Mouse (Mus musculus) myocyte (in vitro differentiated cells): ENCODE data around the gene Kcnmb1. TPM values are rescaled to one million over a fixed set of nuclear protein-coding genes. Genes with fewer than 3 reads are reported as not detected.

Experiments used
- H3K27me3 ChIP-seq: one replicate; pipeline ENCODE4 v1.6.1; 2011; ENCODE audit not compliant: control insufficient read depth, insufficient read depth, insufficient read length
- H3K36me3 ChIP-seq: one replicate; pipeline ENCODE4 v1.6.1; 2011; ENCODE audit not compliant: control insufficient read depth, insufficient read depth
- H3K4me2 ChIP-seq: one replicate; pipeline ENCODE4 v1.6.1; 2011; ENCODE audit warnings: low read depth, control low read depth
- H3K4me3 ChIP-seq: one replicate; pipeline ENCODE4 v1.5.1; 2011; ENCODE audit warnings: mild to moderate bottlenecking, control low read depth, moderate library complexity
- H3K79me2 ChIP-seq: one replicate; pipeline ENCODE4 v1.6.1; 2011; ENCODE audit not compliant: control insufficient read depth, insufficient read depth
- H3ac ChIP-seq: one replicate; pipeline ENCODE4 v1.6.1; 2011; ENCODE audit not compliant: control insufficient read depth, insufficient read length
- CEBPB ChIP-seq: IDR thresholded peaks from 2 replicates; pipeline ENCODE4 v1.6.1; 2011; ENCODE audit warnings: mild to moderate bottlenecking, moderate library complexity; ENCODE audit not compliant: poor library complexity, insufficient read depth, severe bottlenecking
- E2F4 ChIP-seq: IDR thresholded peaks from one replicate; pipeline ENCODE4 v1.6.1; 2011; ENCODE audit warnings: mild to moderate bottlenecking, control low read depth, moderate library complexity; ENCODE audit not compliant: insufficient read depth
- MAX ChIP-seq: IDR thresholded peaks from one replicate; pipeline ENCODE4 v1.6.1; 2011; ENCODE audit warnings: low read depth, mild to moderate bottlenecking, control low read depth
- MYOD1 ChIP-seq, 3 experiments: IDR thresholded peaks; one replicate each; pipeline ENCODE4 v1.6.1; 2011; ENCODE audit warnings: control low read depth in 2 of 3, low read depth in 2 of 3, mild to moderate bottlenecking in 2 of 3, moderate library complexity in 1 of 3; ENCODE audit not compliant: insufficient read length in 2 of 3, control insufficient read depth in 1 of 3
- MYOG ChIP-seq, 3 experiments: IDR thresholded peaks; one replicate each; pipeline ENCODE4 v1.6.1; 2011; ENCODE audit warnings: control low read depth in 2 of 3, low read depth in 2 of 3, mild to moderate bottlenecking in 2 of 3; ENCODE audit not compliant: insufficient read length in 2 of 3, control insufficient read depth in 1 of 3, insufficient read depth in 1 of 3
- POLR2A ChIP-seq: IDR thresholded peaks from one replicate; pipeline ENCODE4 v1.6.1; 2011; ENCODE audit warnings: low read depth, mild to moderate bottlenecking, control low read depth, moderate library complexity; ENCODE audit not compliant: insufficient read length
- POLR2AphosphoS2 ChIP-seq: IDR thresholded peaks from one replicate; pipeline ENCODE4 v1.6.1; 2011; ENCODE audit warnings: low read depth, control low read depth; ENCODE audit not compliant: insufficient read length
- REST ChIP-seq: IDR thresholded peaks from one replicate; pipeline ENCODE4 v1.6.1; 2011; ENCODE audit warnings: mild to moderate bottlenecking, control low read depth, moderate library complexity; ENCODE audit not compliant: insufficient read depth, insufficient read length
- SRF ChIP-seq: IDR thresholded peaks from one replicate; pipeline ENCODE4 v1.6.1; 2011; ENCODE audit warnings: low read depth; ENCODE audit not compliant: control insufficient read depth, insufficient read length
- TCF12 ChIP-seq: IDR thresholded peaks from one replicate; pipeline ENCODE4 v1.6.1; 2011; ENCODE audit warnings: mild to moderate bottlenecking, control low read depth; ENCODE audit not compliant: poor library complexity, insufficient read depth, severe bottlenecking
- TCF3 ChIP-seq: IDR thresholded peaks from one replicate; pipeline ENCODE4 v1.6.1; 2011; ENCODE audit warnings: low read depth, control low read depth; ENCODE audit not compliant: insufficient read length
- USF1 ChIP-seq: IDR thresholded peaks from one replicate; pipeline ENCODE4 v1.6.1; 2011; ENCODE audit warnings: low read depth, mild to moderate bottlenecking, control low read depth, moderate library complexity
- polyA plus RNA-seq: library from polyadenylated mRNA; unstranded; fragments of >200 nt; fragmentation: generic; extraction: Trizol; gene quantifications from one replicate; pipeline ENCODE4 v1.2.1, GENCODE M21; 2012; ENCODE audit warnings: missing spikeins

Gene Kcnmb1
- polyA plus RNA-seq, 1 experiment = 0.07 TPM

- Histone ChIP-seq H3K4me2 (no peak overlapping the region), H3K79me2 (no peaks in the 10 kb centered on the region), H3K27me3 (no peaks in the 10 kb centered on the region), H3K4me3 (no peak overlapping the region), H3ac (no peak overlapping the region), H3K36me3 (no peaks in the 10 kb centered on the region)
- TF ChIP-seq POLR2AphosphoS2 (no peak), MYOD1 (IDR thresholded peaks at IDR 0.05; ENCODE audit: control insufficient read depth in 1 of 3, insufficient read length in 2 of 3, low read depth in 2 of 3) (no peak), TCF3 (no peak), REST (no peak), MYOG (IDR thresholded peaks at IDR 0.05; ENCODE audit: control insufficient read depth in 1 of 3, insufficient read depth in 1 of 3, insufficient read length in 2 of 3, low read depth in 2 of 3) (no peak), POLR2A (no peak), USF1 (no peak), CEBPB (no peak), TCF12 (no peak), SRF (no peak), MAX (no peak), E2F4 (no peak)
Measured at GRCm38 (mm10) chr11:33990002-33990401, 27.2 kb downstream of the Kcnmb1 start.

GRCm38 (mm10) chr11:33992938-33993337 lies 30.1 kb downstream of the Kcnmb1 start, which contains the start of gene Kcnip1:
Gene Kcnip1 (minus strand): TSS chr11:33993152.
- no peaks in the 10 kb centered on the region for H3K27me3 ChIP-seq

DNA sequence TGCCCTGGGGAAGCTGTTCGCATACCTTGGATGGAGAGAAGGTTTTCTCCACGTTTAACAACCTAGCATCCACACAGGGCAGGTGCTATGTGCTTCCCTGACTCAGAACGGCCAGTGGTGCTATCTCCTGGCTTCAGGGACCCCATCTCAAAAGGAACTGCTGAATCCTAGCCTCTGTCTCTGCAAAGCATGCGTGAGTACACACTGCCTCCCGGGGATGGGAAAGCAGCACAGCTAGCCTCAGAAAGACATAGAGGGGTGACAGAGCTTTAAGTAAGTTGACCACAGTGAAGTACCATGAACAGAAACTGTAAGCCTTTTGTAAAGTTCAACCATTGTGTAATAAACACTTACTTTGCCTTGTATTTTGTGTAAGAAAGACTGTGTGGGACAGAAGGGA lies 30.7 kb downstream of the Kcnmb1 start:
- no peaks in the 10 kb centered on the region for H3K79me2 ChIP-seq
- no peak overlapping the region for H3ac ChIP-seq
- H3K4me2 ChIP-seq = no peak overlapping the region
- no peaks in the 10 kb centered on the region for H3K27me3 ChIP-seq
- TF ChIP-seq MAX (no peak), SRF (no peak), E2F4 (no peak), POLR2A (no peak), TCF3 (no peak), MYOD1 (IDR thresholded peaks at IDR 0.05; ENCODE audit: control insufficient read depth in 1 of 3, insufficient read length in 2 of 3, low read depth in 2 of 3) (no peak), TCF12 (no peak), REST (no peak), MYOG (IDR thresholded peaks at IDR 0.05; ENCODE audit: control insufficient read depth in 1 of 3, insufficient read depth in 1 of 3, insufficient read length in 2 of 3, low read depth in 2 of 3) (no peak), CEBPB (no peak)
- H3K36me3 ChIP-seq = no peaks in the 10 kb centered on the region
- no peak overlapping the region for H3K4me3 ChIP-seq

More at GRCm38 (mm10) chr11:33992938-33993337, 30.1 kb downstream of the Kcnmb1 start, which contains the start of gene Kcnip1:
- Histone ChIP-seq H3K79me2 (no peaks in the 10 kb centered on the region), H3K36me3 (no peaks in the 10 kb centered on the region), H3K4me2 (no peak within 1 kb of the TSS), H3ac (no peak within 1 kb of the TSS), H3K4me3 (no peak within 1 kb of the TSS)
- TF ChIP-seq REST = no peak
- no peak for TF ChIP-seq USF1

- Histone ChIP-seq H3ac (no peak overlapping the region), H3K79me2 (no peaks in the 10 kb centered on the region), H3K4me3 (no peak overlapping the region), H3K4me2 (no peak overlapping the region), H3K36me3 (no peaks in the 10 kb centered on the region), H3K27me3 (no peaks in the 10 kb centered on the region)
- TF ChIP-seq TCF12 = no peak
- no peak for TF ChIP-seq USF1
- TF ChIP-seq REST = no peak
- no peak for TF ChIP-seq POLR2A
Measured at GRCm38 (mm10) chr11:33998244-33998643, 35.4 kb downstream of the Kcnmb1 start.

DNA sequence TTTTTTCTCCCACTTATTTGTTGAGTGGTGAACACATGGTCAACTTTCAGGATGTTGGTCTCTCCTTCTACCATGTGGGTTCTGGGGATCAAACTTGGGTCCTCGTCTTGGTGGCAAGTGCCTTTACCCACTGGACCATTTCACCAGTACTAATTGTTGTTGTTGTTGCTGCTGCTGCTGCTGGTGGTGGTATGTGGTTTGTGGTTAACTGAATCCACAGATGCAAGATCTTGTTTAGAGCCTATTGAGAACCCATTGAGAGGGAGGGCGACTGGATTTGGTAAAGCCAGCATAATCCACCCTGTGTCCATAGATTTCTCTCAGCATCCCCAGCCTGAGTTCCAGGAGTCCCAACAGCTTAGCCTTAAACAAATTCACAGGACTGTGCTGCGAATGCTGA lies 37.6 kb downstream of the Kcnmb1 start:
- TF ChIP-seq MAX (no peak), USF1 (no peak), MYOD1 (IDR thresholded peaks at IDR 0.05; ENCODE audit: control insufficient read depth in 1 of 3, insufficient read length in 2 of 3, low read depth in 2 of 3) (no peak), SRF (no peak), TCF12 (no peak), POLR2AphosphoS2 (no peak), TCF3 (no peak)
- Histone ChIP-seq H3K36me3 (no peaks in the 10 kb centered on the region), H3K79me2 (no peaks in the 10 kb centered on the region), H3ac (no peak overlapping the region), H3K27me3 (no peaks in the 10 kb centered on the region), H3K4me3 (no peak overlapping the region), H3K4me2 (no peak overlapping the region)
